Mouse (Mus musculus): ENCODE results near the gene Cacna1e.

- TF ChIP-seq CTCF (IDR thresholded peaks at IDR 0.05; ENCODE audit: extremely low read depth, insufficient read depth, low read length) = no peak
- TF ChIP-seq POLR2A (IDR thresholded peaks at IDR 0.05; ENCODE audit: extremely low read depth, insufficient read depth, low read length) = no peak
These were observed 266.4 kb downstream of the Cacna1e start for GRCm38 (mm10) chr1:154617743-154618455.
